Mouse (Mus musculus) forelimb bud, embryonic 11.5 days (tissue): Measurements from ENCODE around the gene Cyp2s1.
A peak's percentile ranks its signal among the peaks of the same experiment; 100 is the strongest.

Experiments used
- DNase-seq: peaks from one replicate; pipeline ENCODE4 v3.0.0-alpha.2; 2012; ENCODE audit warnings: low read depth, low spot score

Cyp2s1 gene

GRCm38 (mm10) chr7:25816241-25816919, at the start of gene Cyp2s1:
Gene Cyp2s1, minus strand, starts transcription at chr7:25816913.
- peak; percentile 29 for DNase-seq

GRCm38 (mm10) chr7:25864861-25865260, 48.1 kb upstream of the Cyp2s1 start:
- DNase-seq = no peak

- no peak for DNase-seq
Observed at GRCm38 (mm10) chr7:25863756-25864155, 47.0 kb upstream of the Cyp2s1 start.

GRCm38 (mm10) chr7:25862365-25862764, 45.7 kb upstream of the Cyp2s1 start:
- DNase-seq = no peak

- DNase-seq = peak; percentile 65
Observed at GRCm38 (mm10) chr7:25859962-25860870, 43.5 kb upstream of the Cyp2s1 start.

GRCm38 (mm10) chr7:25855082-25855481, 38.4 kb upstream of the Cyp2s1 start:
- DNase-seq = peak; percentile 25

GRCm38 (mm10) chr7:25848444-25848812, 31.7 kb upstream of the Cyp2s1 start:
- no peak for DNase-seq

GRCm38 (mm10) chr7:25847722-25848443, 31.2 kb upstream of the Cyp2s1 start:
- peak; percentile 89 for DNase-seq

- DNase-seq = no peak
Observed at GRCm38 (mm10) chr7:25844885-25845284, 28.2 kb upstream of the Cyp2s1 start.

- DNase-seq = no peak
Observed at GRCm38 (mm10) chr7:25844423-25844822, 27.7 kb upstream of the Cyp2s1 start.

GRCm38 (mm10) chr7:25843492-25843891, 26.8 kb upstream of the Cyp2s1 start:
- no peak for DNase-seq

- no peak for DNase-seq
Observed at GRCm38 (mm10) chr7:25840908-25841307, 24.2 kb upstream of the Cyp2s1 start.

GRCm38 (mm10) chr7:25835188-25835891, 18.6 kb upstream of the Cyp2s1 start:
- DNase-seq = no peak

- DNase-seq = no peak
Observed at GRCm38 (mm10) chr7:25831557-25832530, 15.1 kb upstream of the Cyp2s1 start.

GRCm38 (mm10) chr7:25830251-25830650, 13.5 kb upstream of the Cyp2s1 start:
- DNase-seq = peak; percentile 55

- peak; percentile 43 for DNase-seq
Observed at GRCm38 (mm10) chr7:25827199-25827598, 10.5 kb upstream of the Cyp2s1 start.

GRCm38 (mm10) chr7:25826029-25826428, 9.3 kb upstream of the Cyp2s1 start:
- DNase-seq = no peak

- no peak for DNase-seq
Observed at GRCm38 (mm10) chr7:25825043-25825442, 8.3 kb upstream of the Cyp2s1 start.

- DNase-seq = no peak
Observed at GRCm38 (mm10) chr7:25815571-25815970, 1.1 kb downstream of the Cyp2s1 start.

GRCm38 (mm10) chr7:25814711-25815110, 2.0 kb downstream of the Cyp2s1 start:
- no peak for DNase-seq
